Mouse (Mus musculus) heart, postnatal 0 days (tissue): ENCODE measurements around the gene Zscan2.

ENCODE experiments used
- CTCF ChIP-seq: IDR thresholded peaks from 2 replicates; pipeline ENCODE4 v1.5.1; 2016; ENCODE audit warnings: antibody characterized with exemption, control low read depth, low read depth
- EP300 ChIP-seq: IDR thresholded peaks from 2 replicates; pipeline ENCODE4 v1.6.1; 2016; ENCODE audit warnings: antibody characterized with exemption, low read depth

DNA sequence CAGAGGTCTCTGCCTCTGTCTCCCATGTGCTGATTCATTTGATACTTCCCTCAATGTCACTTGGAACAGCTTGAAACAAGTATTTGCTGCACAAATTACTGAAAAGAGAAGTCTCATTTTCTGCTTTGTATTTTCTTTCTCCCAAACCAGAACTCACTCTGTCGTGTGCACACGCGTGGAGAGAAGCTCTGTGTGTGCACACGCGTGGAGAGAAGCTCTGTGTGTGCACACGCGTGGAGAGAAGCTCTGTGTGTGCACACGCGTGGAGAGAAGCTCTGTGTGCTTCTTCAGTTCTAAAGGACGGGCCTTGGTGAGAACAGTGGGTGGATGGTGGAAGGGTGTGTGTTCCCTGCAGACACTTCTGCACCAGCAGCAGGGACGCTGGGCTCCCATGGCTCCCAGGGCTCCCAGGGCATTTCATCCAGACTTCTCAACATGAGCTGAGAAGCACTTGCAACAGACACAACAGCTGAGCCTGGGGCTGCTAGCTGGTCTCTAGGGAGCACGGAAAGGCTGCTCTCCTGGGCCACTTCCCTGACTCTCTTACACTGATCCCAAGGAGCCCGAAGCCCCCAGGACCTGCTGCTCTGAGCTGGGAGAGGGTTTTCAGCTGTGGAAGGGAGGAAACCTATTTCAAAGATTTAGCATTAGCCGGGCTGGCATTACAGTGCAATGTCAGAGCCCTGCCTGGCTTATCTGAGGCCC, 34.2 kb downstream of the Zscan2 start:
- no peak for TF ChIP-seq EP300
- no peak for TF ChIP-seq CTCF
